Mouse (Mus musculus): ENCODE measurements around the gene Alpk1. TPM values are rescaled to one million over a fixed set of nuclear protein-coding genes. Genes with fewer than 3 reads are reported as not detected.

The Alpk1 gene
- total RNA-seq, 2 experiments from 2014 or later: 1.2 to 2.5 TPM

DNA sequence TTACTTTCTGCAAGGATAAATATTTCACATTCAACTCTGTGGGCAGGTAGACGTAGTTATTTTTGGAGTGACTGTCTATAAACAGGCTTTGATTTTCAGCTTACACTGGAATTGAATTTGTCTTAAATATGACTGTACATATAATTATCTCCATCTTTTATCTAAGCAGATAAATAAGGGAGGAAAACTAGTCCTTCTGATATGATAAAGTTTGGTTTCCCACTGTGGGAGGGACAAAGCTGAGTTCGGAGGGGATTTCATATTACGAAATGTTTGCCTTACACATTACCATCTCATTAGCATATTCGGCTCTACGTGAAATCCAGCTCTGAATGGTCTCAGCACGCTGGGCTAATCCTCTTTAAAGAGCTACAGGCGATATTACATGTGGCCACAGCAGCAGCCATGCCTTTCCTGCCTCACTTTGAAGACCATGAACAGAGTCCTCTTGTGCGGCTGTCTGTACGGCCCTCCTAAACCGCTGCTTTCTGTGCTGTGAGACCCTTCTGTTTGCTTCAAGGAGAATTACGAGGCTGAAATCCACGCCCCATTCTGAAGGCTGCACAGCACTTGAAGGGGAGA is 30.3 kb downstream of the Alpk1 start:
- ATAC-seq (replicated peaks; ENCODE audit: low FRiP score, poor library complexity, severe bottlenecking): no peak

- no peak for ATAC-seq (replicated peaks; ENCODE audit: low FRiP score, poor library complexity, severe bottlenecking)
Observed at GRCm38 (mm10) chr3:127749266-127749665, 31.1 kb downstream of the Alpk1 start.

DNA sequence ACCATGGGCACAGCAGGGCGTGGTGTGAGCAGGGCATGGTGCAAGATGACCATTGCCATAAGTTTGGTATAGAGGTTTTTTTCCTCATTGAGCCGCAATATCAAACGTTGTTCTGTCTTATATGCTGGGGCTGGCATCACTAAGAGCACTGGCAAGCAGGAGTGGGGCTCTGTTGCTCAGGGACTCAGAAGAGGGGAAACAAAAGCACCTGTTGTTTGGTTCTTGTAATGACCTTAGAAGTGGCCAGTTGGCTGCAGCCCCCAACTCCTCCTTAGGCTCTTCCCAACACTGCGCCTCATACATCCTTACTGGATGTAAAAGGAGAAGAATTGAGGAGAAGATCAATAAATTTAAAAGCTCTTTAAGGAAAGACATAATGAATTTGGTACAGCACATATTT is 31.7 kb downstream of the Alpk1 start:
- ATAC-seq (replicated peaks; ENCODE audit: low FRiP score, poor library complexity, severe bottlenecking): no peak

- ATAC-seq (replicated peaks; ENCODE audit: low FRiP score, poor library complexity, severe bottlenecking): no peak
Observed at GRCm38 (mm10) chr3:127745911-127746640, 34.3 kb downstream of the Alpk1 start.

- ATAC-seq (replicated peaks; ENCODE audit: low FRiP score, poor library complexity, severe bottlenecking): no peak
Observed at GRCm38 (mm10) chr3:127745504-127745903, 34.8 kb downstream of the Alpk1 start.

DNA sequence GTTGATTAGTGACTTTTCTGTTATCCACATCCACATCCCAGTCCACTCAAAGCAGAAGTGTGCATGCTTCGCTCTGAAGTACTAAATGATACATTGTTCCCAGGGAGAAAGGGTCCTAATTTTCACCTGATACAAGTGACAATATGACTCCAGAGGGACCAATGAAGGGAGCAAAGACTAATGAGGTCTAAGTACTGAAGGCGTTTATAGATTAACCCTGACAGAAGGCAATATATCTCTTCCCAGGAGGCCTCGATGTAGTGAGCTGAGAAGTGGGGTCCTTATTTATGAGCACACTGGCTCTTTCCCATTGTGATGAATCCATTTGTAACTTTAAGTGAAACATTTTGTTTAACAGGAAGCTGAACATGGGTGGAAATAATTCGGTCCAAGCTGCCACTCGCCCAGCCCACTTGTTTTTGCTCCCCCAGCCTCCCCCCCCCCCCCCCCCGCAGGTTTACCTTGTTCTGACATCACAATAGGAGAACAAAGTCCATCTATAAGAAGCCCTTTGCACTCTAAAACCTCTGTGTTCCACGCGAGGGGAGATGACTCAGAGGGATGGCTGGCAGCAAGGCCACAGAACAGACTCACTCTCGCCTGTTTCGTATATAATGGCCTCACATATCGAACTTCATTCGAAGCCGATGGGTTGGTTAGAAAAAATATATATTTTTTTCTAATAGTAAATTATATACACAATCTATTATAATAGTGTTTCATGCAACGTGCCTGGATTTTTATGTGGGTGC is 36.5 kb downstream of the Alpk1 start:
- ATAC-seq (replicated peaks; ENCODE audit: low FRiP score, poor library complexity, severe bottlenecking): no peak

- ATAC-seq (replicated peaks; ENCODE audit: low FRiP score, poor library complexity, severe bottlenecking): no peak
Observed at GRCm38 (mm10) chr3:127741473-127741872, 38.9 kb downstream of the Alpk1 start.

DNA sequence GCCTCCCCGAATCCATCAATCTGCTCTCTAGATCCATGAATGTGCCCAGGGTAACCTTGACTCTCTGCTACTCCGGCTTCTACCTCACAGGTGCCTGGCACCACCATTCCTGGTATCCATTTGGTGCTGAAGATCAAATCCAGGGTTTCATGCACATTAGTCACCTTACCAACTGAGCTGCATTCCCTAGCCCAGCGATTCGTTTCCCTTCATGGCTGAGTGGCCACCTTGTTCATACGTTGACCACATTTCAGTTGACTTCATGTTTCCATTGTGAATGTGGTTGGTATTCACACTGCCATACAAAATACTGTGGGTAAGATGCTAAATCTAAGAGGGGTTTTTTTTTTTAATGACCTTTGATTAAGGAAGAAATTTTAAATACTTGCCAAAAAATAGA is 42.5 kb downstream of the Alpk1 start:
- no peak for ATAC-seq (replicated peaks; ENCODE audit: low FRiP score, poor library complexity, severe bottlenecking)

DNA sequence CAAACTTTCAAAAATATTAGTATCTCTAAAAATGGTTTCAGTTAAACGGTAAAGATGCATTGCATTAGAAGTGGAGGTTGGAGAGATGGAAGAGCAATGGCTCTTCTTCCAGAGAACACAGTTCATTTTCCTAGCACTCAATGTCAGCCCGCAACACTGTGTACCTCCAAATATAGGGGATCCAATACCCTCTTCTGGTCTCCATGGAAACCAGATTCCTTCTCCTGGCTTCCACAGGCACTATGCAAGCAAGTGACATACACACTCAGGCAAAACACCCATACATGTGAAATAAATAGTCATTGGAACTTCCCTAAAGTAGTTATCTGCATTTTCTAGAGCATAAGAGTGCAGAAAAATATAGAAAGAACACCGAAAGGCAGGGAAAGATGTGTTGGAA is 44.9 kb downstream of the Alpk1 start:
- no peak for ATAC-seq (replicated peaks; ENCODE audit: low FRiP score, poor library complexity, severe bottlenecking)

- ATAC-seq (replicated peaks; ENCODE audit: low FRiP score, poor library complexity, severe bottlenecking): no peak
Observed at GRCm38 (mm10) chr3:127729513-127730137, 50.7 kb downstream of the Alpk1 start.

GRCm38 (mm10) chr3:127728851-127729512 is 51.3 kb downstream of the Alpk1 start:
- ATAC-seq (replicated peaks; ENCODE audit: low FRiP score, poor library complexity, severe bottlenecking): no peak

DNA sequence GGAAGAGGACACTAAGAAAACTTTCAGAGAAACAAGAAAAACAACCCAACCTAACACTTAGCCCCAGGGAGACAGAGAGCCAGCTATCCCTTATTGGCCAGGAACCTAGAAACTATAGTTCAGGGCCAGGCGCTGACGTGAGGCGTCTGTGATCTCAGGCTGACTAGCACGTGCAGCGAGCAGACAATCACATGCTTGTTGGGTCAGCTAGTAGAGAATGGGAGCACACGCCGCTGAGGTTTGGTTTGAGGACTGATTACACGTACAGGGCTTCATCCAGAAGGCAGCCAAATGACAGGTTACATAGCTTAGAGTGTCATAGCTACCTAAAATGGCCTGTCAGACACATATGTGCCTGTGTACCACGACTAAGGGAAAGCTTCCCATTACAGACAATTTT is 52.3 kb downstream of the Alpk1 start:
- ATAC-seq (replicated peaks; ENCODE audit: low FRiP score, poor library complexity, severe bottlenecking): no peak

GRCm38 (mm10) chr3:127720948-127721347 is 59.4 kb downstream of the Alpk1 start:
- ATAC-seq (replicated peaks; ENCODE audit: low FRiP score, poor library complexity, severe bottlenecking): no peak

DNA sequence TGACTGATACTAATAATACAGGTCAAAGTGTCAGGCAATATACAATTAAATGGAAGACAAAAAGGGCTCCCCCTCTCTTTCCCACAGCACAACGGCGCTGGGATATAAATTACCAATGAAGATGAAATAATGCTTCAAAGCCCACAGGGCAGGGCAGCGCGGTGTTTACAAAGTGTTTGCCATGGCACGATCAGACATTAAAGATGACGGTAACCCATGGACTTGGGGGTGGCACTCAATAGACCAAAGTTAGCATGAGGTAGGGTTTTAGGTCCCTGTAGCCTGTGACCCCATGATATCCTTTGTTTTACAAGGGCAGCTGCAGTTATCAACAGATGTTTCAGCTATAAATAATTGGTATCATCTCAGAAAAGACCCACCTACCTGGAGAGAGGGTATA is 60.3 kb downstream of the Alpk1 start:
- no peak for ATAC-seq (replicated peaks; ENCODE audit: low FRiP score, poor library complexity, severe bottlenecking)

DNA sequence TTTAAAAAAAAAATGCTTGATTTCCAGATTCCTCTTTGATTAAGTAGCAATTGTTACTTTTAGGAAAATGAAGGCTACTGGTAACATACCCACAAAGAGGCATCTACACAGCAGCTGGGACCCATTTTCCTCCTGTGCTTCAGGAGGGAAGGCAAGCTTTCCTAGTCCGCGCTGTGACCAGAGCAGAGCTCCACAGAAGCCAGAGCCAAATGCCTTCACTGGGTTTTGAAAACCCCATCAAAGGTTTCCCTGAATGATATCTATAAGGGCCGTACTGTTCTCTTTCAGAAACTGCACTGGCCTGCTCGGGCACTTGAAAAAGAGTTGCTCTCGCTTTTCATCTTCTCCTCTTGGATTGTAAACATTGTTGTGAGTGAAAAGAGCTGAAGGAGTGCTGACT is 60.7 kb downstream of the Alpk1 start:
- ATAC-seq (replicated peaks; ENCODE audit: low FRiP score, poor library complexity, severe bottlenecking): no peak

DNA sequence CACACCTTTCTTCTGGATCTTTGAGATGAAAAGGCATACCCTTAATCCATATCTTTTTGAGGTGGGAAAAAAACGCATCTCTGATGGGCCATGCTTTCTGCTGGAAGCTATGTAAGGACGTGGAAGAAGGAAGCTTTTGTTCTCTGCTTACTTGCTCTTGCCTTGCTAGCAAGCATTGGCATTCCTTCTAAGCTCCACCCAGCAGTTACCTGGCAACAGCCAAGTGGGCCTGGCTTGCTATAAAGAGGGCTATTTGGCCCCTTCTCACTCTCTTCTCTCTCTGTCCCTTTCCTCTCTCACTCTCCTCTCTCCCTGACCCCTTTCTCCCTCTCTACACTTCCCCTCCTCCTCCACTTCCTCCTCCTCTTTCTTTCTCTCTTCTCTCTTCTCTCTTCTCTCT is 63.6 kb downstream of the Alpk1 start:
- ATAC-seq (replicated peaks; ENCODE audit: low FRiP score, poor library complexity, severe bottlenecking): no peak

DNA sequence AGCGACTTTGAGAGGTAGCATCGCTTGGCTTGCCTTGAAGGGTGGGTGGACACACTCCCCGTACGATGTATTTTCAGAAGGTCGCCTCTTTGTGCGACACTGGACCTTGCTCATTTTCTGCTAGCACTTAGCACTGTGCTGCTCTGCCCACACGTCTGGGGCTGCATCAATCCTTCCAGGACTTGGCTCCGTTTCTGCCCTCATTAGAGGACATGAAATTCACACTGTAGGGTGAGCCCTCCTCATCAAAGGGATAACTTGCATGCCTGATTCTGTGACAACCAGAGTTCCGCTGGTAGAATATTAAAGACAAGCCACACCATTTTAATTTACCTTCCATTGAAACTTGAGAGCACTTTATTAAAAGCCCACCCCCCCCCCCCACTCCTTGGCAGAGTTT is 67.2 kb downstream of the Alpk1 start:
- no peak for ATAC-seq (replicated peaks; ENCODE audit: low FRiP score, poor library complexity, severe bottlenecking)

GRCm38 (mm10) chr3:127711536-127711935 is 68.8 kb downstream of the Alpk1 start:
- no peak for ATAC-seq (replicated peaks; ENCODE audit: low FRiP score, poor library complexity, severe bottlenecking)

- ATAC-seq (replicated peaks; ENCODE audit: low FRiP score, poor library complexity, severe bottlenecking): no peak
Observed at GRCm38 (mm10) chr3:127707089-127707485, 73.2 kb downstream of the Alpk1 start.

DNA sequence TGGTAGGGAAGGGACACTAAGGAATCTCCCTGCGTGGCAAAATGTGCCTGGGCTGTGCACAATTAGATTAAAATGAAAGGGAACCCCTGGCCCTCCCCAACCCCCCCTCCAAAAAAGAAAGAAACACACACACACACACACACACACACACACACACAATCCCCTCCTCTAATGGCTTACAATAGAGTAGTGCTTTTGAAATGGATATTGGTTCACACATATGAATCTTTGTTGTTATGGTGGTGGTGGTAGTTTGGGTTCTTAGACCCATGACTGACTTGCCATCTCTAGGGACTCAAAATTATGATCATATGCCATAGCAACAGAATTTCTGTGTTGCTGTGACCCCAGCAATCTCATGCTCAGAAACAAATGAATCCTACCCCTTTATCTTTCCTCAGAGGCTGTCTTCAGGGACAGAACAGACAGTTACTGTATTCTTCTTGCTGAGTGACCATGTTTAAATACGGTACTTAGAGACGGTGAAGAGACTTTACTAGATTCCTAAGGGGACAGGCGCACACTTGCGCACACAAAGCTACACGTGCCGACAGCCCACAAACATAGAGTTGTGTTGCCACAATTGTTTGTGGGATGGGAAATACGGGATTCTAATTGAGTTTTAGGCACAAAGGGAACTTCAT is 73.8 kb downstream of the Alpk1 start:
- ATAC-seq (replicated peaks; ENCODE audit: low FRiP score, poor library complexity, severe bottlenecking): no peak
